Mouse (Mus musculus) neural tube, embryonic 13.5 days (tissue): Measurements from ENCODE around the gene Pltp. TPM values are rescaled to one million over a fixed set of nuclear protein-coding genes. Genes with fewer than 3 reads are reported as not detected.
"Not testable (repeated sequence)": the region's sequence is repeated elsewhere in the genome, so short reads cannot be mapped to it uniquely, and the experiment has no call there.

Experiments
- ATAC-seq: fragments of 200-750 bp; cut with Nextera tagmentation; 2 replicates; pipeline ENCODE4 v1.8.0; 2017; ENCODE audit warnings: low read depth, mild to moderate bottlenecking, moderate TSS enrichment, moderate library complexity
- H3K27ac ChIP-seq: fragments of 300-500 bp; sonication (generic); replicated peaks from 2 replicates; pipeline ENCODE4 v1.5.1; 2015; ENCODE audit warnings: moderate library complexity, mild to moderate bottlenecking, inconsistent platforms
- H3K27me3 ChIP-seq: fragments of 300-500 bp; sonication (generic); 2 replicates; pipeline ENCODE4 v1.6.1; 2015; ENCODE audit warnings: mild to moderate bottlenecking, inconsistent platforms
- H3K36me3 ChIP-seq: fragments of 300-500 bp; sonication (generic); 2 replicates; pipeline ENCODE4 v1.6.1; 2015; ENCODE audit warnings: mild to moderate bottlenecking, inconsistent platforms
- H3K4me1 ChIP-seq: fragments of 300-500 bp; sonication (generic); replicated peaks from 2 replicates; pipeline ENCODE4 v1.6.1; 2015; ENCODE audit warnings: inconsistent platforms
- H3K4me2 ChIP-seq: fragments of 300-500 bp; sonication (generic); 2 replicates; pipeline ENCODE4 v1.6.1; 2015; ENCODE audit warnings: inconsistent platforms, mild to moderate bottlenecking, moderate library complexity
- H3K4me3 ChIP-seq: fragments of 300-500 bp; sonication (generic); 2 replicates; pipeline ENCODE4 v1.5.1; 2015; ENCODE audit warnings: mild to moderate bottlenecking, inconsistent platforms
- H3K9ac ChIP-seq: fragments of 300-500 bp; sonication (generic); 2 replicates; pipeline ENCODE4 v1.6.1; 2015; ENCODE audit warnings: moderate library complexity, mild to moderate bottlenecking, inconsistent platforms
- H3K9me3 ChIP-seq: fragments of 300-500 bp; sonication (generic); 2 replicates; pipeline ENCODE4 v1.6.1; 2016; ENCODE audit warnings: inconsistent platforms
- WGBS: fragments of 180-500 bp; shearing (Covaris S2); methylation state at CpG from one replicate; pipeline ENCODE4 v1.1.7; 2015; 5-methylcytosine and 5-hydroxymethylcytosine counted together
- polyA plus RNA-seq: library from polyadenylated mRNA; unstranded; fragments of >200 nt; fragmentation: Nextera tagmentation; extraction: Ambion mirVana; gene quantifications from 2 replicates; pipeline ENCODE4 v1.2.1, GENCODE M21; 2015

Gene Pltp
- polyA plus RNA-seq, 1 experiment from 2014 or later = 132 TPM

- H3K9ac ChIP-seq = no peak overlapping the region
- H3K4me2 ChIP-seq = no peak overlapping the region
- H3K4me3 ChIP-seq = no peak overlapping the region
- no peak for ATAC-seq
- H3K27ac ChIP-seq = no peak overlapping the region
- H3K27me3 ChIP-seq = peaks cover 48% of the 10 kb centered on the region
- no peaks in the 10 kb centered on the region for H3K9me3 ChIP-seq
- no peaks in the 10 kb centered on the region for H3K36me3 ChIP-seq
- 64% methylated on average over 9 of the region's 9 CpGs for WGBS
- peaks cover 37% of the 10 kb centered on the region for H3K4me1 ChIP-seq
Observed at GRCm38 (mm10) chr2:164859640-164860432, 2.3 kb upstream of the Pltp start.

GRCm38 (mm10) chr2:164859155-164859554 lies 1.6 kb upstream of the Pltp start:
- Histone ChIP-seq H3K9ac (no peak overlapping the region), H3K4me2 (no peak overlapping the region), H3K9me3 (no peaks in the 10 kb centered on the region), H3K4me1 (peaks cover 37% of the 10 kb centered on the region), H3K4me3 (no peak overlapping the region), H3K36me3 (no peaks in the 10 kb centered on the region), H3K27ac (no peak overlapping the region), H3K27me3 (peaks cover 51% of the 10 kb centered on the region)
- WGBS = 51% methylated on average over 2 of the region's 2 CpGs
- no peak for ATAC-seq

DNA sequence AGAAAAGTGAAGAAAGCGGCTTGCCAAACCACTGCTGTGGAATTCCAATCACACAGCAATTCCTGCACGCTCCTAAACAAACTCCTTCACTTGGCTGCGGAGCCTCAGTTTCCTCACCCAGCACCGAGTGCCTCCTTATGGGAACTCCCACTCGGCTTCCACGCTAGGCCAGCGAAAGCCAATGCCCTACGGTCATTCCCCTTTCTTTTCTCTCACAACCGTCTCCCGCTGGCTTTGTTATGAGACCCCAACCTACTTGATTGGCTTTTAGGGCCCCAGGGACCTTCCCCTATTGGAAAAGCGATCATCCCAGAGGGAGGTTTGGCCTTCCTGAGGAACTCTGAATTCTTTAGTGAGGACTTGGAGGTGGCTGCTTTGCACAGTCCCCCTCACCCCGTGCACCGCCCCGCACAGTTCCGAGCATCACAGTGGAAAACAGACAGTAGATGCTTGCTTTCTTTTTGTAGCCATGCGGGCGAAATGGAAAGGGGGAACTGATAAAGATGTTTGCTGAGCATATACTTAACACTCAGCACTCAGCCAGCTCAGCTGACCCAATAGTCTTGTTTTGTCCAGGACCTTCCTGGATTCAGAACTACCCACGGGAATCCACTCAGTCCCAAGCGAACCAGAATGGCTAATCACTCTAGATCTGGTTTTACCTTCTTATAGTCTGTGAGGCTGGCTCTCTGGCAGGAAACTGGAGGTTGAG lies 487 bp upstream of the Pltp start:
- H3K27me3 ChIP-seq = peaks cover 51% of the 10 kb centered on the region
- peak overlapping the region; percentile 49; the same call in 1 of the 2 replicates for H3K27ac ChIP-seq
- 3% methylated on average over 19 of the region's 19 CpGs for WGBS
- H3K36me3 ChIP-seq = no peaks in the 10 kb centered on the region
- peak overlapping the region; percentile 64 for H3K9ac ChIP-seq
- H3K4me2 ChIP-seq = peak overlapping the region; percentile 85
- no peaks in the 10 kb centered on the region for H3K9me3 ChIP-seq
- peaks cover 37% of the 10 kb centered on the region for H3K4me1 ChIP-seq
- peak; percentile 32 for ATAC-seq
- peak overlapping the region; percentile 45 for H3K4me3 ChIP-seq

DNA sequence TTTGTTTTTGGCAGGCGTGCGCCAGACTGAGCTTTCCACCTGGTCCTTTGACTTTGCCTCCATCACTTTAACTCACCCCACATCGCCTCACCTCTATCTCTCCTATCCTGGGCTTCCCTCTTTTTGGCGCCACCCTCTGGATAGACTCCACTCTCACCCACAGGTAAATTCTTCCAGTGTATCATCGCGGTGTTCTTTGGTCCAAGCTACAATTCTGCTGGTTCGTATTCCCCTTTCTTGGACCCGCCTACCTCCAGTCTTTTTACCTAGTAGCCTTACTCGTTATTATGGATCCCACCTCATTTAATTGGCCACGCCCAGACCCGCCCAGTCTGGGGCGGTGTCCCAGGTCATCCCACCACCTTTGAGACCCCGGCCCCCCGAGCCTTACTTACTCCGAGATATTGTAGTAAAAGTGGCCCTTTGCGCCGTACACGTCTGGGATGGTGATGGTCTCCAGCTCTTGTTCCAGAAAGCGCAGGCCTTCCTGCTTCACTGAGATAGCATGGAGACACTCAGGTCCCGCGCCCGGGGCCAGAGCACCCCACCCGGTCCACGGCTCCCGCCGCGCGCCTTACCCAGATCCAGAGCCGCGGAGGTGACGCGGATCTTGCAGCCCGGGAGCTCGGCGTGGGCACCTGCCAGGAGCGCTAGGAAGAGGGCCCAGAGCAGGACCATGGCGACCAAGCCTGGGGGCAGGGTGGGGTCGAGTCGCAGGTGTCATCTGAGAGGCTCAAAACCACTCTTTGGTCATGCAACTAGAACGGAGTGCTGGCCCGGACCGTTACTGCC lies 1.0 kb downstream of the Pltp start:
- peaks cover 27% of the 10 kb centered on the region for H3K4me1 ChIP-seq
- H3K4me3 ChIP-seq = peak overlapping the region; percentile 45
- no peaks in the 10 kb centered on the region for H3K9me3 ChIP-seq
- peak; percentile 37; the same call in 1 of the 2 replicates for ATAC-seq
- WGBS = 1% methylated on average over 42 of the region's 42 CpGs
- H3K9ac ChIP-seq = peak overlapping the region; percentile 64
- H3K4me2 ChIP-seq = peak overlapping the region; percentile 85
- H3K36me3 ChIP-seq = no peaks in the 10 kb centered on the region
- peak overlapping the region; percentile 53; the same call in 1 of the 2 replicates for H3K27ac ChIP-seq
- peaks cover 51% of the 10 kb centered on the region for H3K27me3 ChIP-seq

DNA sequence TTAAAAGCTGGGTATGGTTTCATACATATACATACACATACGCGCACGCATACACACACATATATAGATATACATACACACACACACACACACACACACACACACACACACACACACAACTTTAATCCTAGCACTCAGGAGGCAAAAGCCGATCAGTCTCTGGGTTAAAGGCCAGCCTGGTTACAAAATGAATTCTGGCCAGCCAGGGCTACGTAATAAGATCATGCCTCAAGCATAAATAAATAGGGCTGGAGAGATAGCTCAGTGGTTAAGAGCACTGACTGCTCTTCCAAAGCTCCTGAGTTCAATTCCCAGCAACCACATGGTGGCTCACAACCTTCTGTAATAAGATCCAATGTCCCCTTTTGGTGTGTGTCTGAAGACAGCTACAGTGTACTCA lies 1.9 kb downstream of the Pltp start:
- Histone ChIP-seq H3K4me3 (peak overlapping the region; percentile 45), H3K4me2 (peak overlapping the region; percentile 85), H3K4me1 (peaks cover 27% of the 10 kb centered on the region), H3K27me3 (peaks cover 51% of the 10 kb centered on the region)
- not testable (repeated sequence) for ATAC-seq, H3K9me3 ChIP-seq, H3K9ac ChIP-seq, H3K36me3 ChIP-seq, H3K27ac ChIP-seq
- WGBS = 82% methylated on average over 5 of the region's 5 CpGs

- Histone ChIP-seq H3K4me3 (no peak overlapping the region), H3K36me3 (no peaks in the 10 kb centered on the region), H3K4me2 (no peak overlapping the region), H3K9ac (no peak overlapping the region), H3K9me3 (no peaks in the 10 kb centered on the region), H3K27me3 (peaks cover 5% of the 10 kb centered on the region; the same call in 1 of the 2 replicates), H3K4me1 (no peaks in the 10 kb centered on the region), H3K27ac (no peak overlapping the region)
- no peak for ATAC-seq
- WGBS = 89% methylated on average over 8 of the region's 8 CpGs
Observed at GRCm38 (mm10) chr2:164850061-164850460, 7.5 kb downstream of the Pltp start.

GRCm38 (mm10) chr2:164845782-164846181 lies 11.7 kb downstream of the Pltp start:
- Histone ChIP-seq H3K9me3 (no peaks in the 10 kb centered on the region), H3K36me3 (no peaks in the 10 kb centered on the region), H3K4me1 (no peaks in the 10 kb centered on the region), H3K27ac (no peak overlapping the region), H3K27me3 (no peaks in the 10 kb centered on the region), H3K9ac (no peak overlapping the region), H3K4me2 (no peak overlapping the region), H3K4me3 (no peak overlapping the region)
- 59% methylated on average over 3 of the region's 3 CpGs for WGBS
- ATAC-seq = no peak

DNA sequence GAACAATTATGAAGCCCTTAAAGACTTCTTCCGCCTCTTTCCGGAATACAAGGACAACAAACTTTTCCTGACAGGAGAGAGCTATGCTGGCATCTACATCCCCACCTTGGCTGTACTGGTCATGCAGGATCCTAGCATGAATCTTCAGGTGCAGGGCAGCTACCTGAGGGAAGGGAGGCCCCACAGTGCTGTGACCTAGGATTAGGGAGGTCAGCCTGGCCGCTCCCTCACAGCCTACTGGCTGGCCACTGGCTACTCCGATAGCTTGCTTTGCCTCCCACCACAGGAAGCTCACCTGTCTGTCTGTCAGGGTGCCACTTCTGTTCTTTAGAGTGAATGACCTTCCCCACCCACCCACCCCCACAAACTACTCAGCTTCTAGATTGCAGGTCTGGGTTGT lies 22.3 kb downstream of the Pltp start:
- ATAC-seq = no peak
- Histone ChIP-seq H3K9ac (no peak overlapping the region), H3K27ac (no peak overlapping the region), H3K36me3 (peaks cover 33% of the 10 kb centered on the region), H3K4me1 (peaks cover 25% of the 10 kb centered on the region), H3K4me3 (peak overlapping the region; percentile 59; the same call in 1 of the 2 replicates), H3K4me2 (peak overlapping the region; percentile 87), H3K9me3 (no peaks in the 10 kb centered on the region), H3K27me3 (no peaks in the 10 kb centered on the region)
- 98% methylated on average over 4 of the region's 4 CpGs for WGBS

GRCm38 (mm10) chr2:164834531-164834930 lies 23.0 kb downstream of the Pltp start:
- ATAC-seq = no peak
- H3K36me3 ChIP-seq = peaks cover 27% of the 10 kb centered on the region
- no peaks in the 10 kb centered on the region for H3K9me3 ChIP-seq
- H3K27ac ChIP-seq = no peak overlapping the region
- H3K9ac ChIP-seq = peak overlapping the region; percentile 76
- no peaks in the 10 kb centered on the region for H3K27me3 ChIP-seq
- WGBS = 45% methylated on average over 8 of the region's 8 CpGs
- H3K4me2 ChIP-seq = peak overlapping the region; percentile 87
- H3K4me1 ChIP-seq = peaks cover 25% of the 10 kb centered on the region
- peak overlapping the region; percentile 59 for H3K4me3 ChIP-seq

GRCm38 (mm10) chr2:164833314-164833959 lies 24.1 kb downstream of the Pltp start, which contains the start of gene Neurl2:
Gene Neurl2 (minus strand): TSS chr2:164833456.
- peak within 1 kb of the TSS; percentile 87 for H3K4me2 ChIP-seq
- peak within 1 kb of the TSS; percentile 59 for H3K4me3 ChIP-seq
- peak; percentile 82 for ATAC-seq
- H3K9ac ChIP-seq = peak within 1 kb of the TSS; percentile 76
- peaks cover 25% of the 10 kb centered on the region for H3K4me1 ChIP-seq
- peaks cover 23% of the 10 kb centered on the region for H3K36me3 ChIP-seq
- no peaks in the 10 kb centered on the region for H3K27me3 ChIP-seq
- no peaks in the 10 kb centered on the region for H3K9me3 ChIP-seq
- H3K27ac ChIP-seq = peak within 1 kb of the TSS; percentile 79
- WGBS = under 1% methylated on average over 31 of the region's 31 CpGs

GRCm38 (mm10) chr2:164832748-164833301 lies 24.7 kb downstream of the Pltp start, which contains the start of gene Ctsa:
Gene Ctsa (plus strand): TSS chr2:164832873.
- Histone ChIP-seq H3K9me3 (no peaks in the 10 kb centered on the region), H3K4me3 (peak within 1 kb of the TSS; percentile 59), H3K27me3 (no peaks in the 10 kb centered on the region), H3K27ac (peak within 1 kb of the TSS; percentile 79), H3K36me3 (peaks cover 23% of the 10 kb centered on the region), H3K4me2 (peak within 1 kb of the TSS; percentile 87), H3K4me1 (peaks cover 25% of the 10 kb centered on the region), H3K9ac (peak within 1 kb of the TSS; percentile 76)
- peak; percentile 78 for ATAC-seq
- WGBS = 1% methylated on average over 35 of the region's 35 CpGs
